Mouse (Mus musculus) frontal cortex, adult (tissue): ENCODE results near the gene 1700001K19Rik.
A peak's percentile ranks its signal among the peaks of the same experiment; 100 is the strongest.
"Not testable (repeated sequence)": the region's sequence is repeated elsewhere in the genome, so short reads cannot be mapped to it uniquely, and the experiment has no call there.

Experiments used
- ATAC-seq: cut with Nextera tagmentation; 2 replicates; pipeline ENCODE4 v1.9.2; 2017; ENCODE audit warnings: mild to moderate bottlenecking, moderate library complexity, mixed read lengths; ENCODE audit not compliant: low TSS enrichment

The 1700001K19Rik gene

DNA sequence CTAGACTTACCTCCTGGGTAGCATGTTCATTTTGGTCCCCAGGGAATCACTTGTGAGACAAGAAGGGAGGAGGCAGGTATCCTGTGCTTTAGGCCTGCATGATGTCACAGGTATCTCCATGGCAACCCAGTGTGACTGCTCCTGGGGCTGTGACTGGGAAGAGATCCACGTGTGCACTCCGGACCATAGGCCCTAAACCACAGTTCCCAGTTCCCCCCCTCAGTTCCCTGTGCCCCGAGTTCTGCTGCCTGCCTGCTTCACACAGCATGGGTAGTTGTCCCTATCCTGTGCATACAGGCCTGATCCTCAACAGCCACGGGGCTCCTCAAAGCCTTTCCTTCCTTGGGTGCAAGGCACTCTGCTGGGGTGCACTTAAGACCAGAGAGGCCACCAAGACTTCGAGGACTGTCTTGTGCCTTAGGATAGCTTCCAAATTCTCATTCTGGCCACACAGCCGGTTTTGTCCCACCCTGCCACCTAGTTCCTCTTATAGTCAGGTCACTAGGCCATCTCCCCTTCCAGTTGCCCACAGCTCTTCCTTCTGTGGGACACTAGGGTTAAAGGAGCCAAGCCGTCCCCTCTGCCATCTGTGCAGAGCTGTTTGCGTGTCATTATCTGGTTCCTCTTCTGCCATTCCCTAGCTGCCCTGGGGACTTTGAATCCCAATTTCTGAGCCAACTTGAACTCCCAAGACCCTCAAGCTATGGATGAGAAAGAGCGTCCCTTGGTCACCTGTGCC is at the start of gene 1700001K19Rik:
Gene 1700001K19Rik, minus strand, starts transcription at position 59 of the 739 bp plus-strand sequence.
- no peak for ATAC-seq

DNA sequence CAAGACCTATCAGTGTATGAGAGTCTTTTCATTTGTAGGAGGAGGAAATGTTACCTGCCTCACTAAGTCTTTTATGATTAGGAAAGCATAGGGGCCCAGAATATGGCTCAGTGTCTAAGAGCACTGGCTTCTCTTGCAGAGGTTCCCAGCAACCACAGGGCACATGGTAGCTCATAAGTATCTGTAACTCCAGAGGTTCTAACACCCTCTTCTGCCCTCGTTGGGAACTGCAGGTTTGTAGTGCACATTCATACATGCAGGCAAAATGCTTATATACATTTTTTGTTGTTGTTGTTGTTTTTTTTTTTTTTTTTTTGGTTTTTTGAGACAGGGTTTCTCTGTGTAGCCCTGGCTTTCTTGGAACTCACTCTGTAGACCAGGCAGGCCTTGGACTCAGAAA is 44.0 kb upstream of the 1700001K19Rik start:
- ATAC-seq, result no peak

DNA sequence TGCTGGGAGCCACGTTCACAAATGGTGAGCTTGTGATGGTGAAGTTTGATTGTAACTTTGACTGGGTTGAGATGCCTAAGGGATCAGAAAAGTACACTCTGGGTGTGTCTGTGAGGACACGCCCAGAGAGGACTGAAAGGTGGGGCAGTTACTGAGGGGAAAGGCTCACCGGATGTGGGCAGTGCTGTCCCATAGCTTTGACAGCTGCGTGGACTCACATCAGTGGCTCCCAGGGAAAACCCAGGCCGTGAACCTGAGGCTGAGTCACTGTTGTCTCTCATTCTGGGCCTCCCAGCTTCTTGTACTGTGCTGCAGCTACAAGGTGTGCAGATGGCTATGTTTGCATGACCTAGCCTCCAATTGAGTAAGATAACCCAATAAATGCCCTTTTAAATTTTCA is 43.1 kb upstream of the 1700001K19Rik start:
- no peak for ATAC-seq

DNA sequence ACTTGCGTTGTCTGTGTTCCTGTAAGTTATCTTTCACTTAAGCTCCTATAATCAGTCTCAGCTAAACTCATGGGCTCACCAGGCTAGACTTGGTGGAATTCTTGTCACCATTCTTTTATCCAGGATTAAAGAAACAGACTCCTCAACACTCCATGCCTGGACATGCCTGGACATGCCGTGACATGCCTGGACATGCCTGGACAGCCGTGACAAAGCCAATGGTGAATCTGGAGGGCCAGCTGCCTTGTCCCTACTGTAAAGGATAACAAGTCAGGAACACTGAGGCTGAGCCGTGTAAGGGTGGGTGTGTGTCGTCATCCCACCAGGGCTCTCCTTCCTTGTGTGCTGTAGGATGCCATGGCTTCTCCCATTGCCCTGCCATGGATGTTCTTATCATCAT is 42.6 kb upstream of the 1700001K19Rik start:
- ATAC-seq, result no peak

DNA sequence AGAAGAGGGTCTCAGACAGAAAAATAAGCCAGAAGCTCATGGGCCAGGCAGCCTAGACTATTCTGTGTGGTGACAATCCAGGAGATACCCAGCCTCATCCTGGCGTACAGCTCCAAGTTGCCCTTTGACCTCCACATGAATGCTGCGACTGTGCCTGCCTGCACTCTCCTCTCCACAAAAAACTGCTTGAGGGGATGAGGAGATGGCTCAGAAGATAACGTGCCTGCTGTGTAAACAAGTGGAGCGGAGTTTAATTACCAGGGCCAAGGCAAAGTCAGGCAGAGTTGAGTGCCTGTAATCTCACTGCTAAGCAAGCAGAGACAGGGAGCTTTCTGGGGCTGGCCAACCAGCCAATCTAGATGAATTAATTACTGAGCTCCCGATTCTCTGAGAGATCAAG is 33.6 kb upstream of the 1700001K19Rik start:
- ATAC-seq, result no peak

DNA sequence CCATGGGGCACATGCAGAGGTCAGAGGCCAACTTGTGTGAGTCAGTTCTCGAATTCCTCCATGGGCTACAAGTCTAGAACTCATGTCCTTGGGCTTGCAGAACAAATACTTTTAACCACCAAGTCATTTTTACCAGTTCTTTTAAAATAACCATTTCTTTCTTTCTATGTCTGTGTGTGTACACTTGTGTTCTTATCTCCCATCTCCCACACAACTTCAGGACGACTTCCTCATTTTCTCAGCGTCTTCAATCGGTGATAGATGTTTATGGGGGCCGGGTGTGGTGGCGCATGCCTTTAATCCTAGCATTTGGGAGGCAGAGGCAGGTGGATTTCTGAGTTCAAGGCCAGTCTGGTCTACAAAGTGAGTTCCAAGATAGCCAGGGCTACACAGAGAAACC is 31.8 kb upstream of the 1700001K19Rik start:
- no peak for ATAC-seq

DNA sequence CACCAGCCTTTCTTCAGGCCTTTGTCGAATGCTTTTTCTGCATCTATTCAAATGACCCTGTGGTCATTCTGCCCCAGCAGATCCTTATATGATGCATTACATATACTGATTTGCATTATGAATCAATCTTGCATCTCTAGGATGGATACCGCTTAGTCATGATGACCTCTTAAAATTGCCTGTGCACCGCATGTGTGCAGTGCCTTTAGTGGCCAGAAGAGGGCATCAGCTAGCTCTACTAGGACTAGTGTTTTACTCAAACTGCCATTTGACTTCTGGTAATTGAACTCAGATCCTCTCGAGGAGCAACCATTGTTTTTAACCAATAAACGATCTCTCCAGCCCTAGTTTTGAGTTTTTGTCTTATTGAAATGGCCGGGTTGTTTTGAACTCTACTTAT is 31.4 kb upstream of the 1700001K19Rik start:
- no peak for ATAC-seq

DNA sequence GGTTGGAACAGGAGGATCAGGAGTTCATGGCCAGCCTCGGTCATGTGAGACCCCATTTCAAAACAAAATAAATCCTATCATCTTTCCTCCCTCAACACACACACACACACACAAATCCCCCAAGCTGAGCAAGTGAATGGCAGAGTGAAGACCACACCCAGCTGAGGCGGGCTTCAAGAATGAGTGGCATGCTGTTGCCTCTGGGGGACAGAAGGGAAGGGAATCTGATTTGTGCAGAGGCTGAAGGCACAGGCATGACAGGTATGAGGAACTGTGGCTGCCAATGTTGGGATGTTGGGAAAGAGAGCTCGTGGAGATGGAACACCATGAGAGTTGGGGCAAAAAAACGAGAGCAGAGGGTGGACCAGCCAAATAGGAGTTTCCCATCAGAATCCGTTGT is 28.9 kb upstream of the 1700001K19Rik start:
- no peak for ATAC-seq

DNA sequence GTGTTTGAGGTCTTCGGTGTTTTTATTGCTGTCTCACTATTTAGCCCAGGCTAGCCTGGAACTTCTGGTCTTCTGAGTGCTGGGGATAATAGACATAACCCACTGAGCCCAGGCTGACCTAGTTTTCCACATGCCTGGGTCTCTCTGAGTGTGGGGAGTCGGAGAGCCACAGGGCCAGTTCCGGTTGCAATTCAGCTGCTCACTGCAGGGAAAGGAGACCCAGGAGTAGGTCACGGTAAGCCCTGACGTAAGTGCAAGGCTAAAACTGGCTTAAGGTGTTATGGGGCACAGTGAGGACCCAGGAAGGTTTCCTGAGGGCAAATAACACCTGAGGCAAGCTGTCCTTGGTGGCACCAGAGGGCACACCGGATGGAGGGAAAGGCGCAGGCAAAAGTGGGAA is 25.0 kb upstream of the 1700001K19Rik start:
- ATAC-seq, result no peak

DNA sequence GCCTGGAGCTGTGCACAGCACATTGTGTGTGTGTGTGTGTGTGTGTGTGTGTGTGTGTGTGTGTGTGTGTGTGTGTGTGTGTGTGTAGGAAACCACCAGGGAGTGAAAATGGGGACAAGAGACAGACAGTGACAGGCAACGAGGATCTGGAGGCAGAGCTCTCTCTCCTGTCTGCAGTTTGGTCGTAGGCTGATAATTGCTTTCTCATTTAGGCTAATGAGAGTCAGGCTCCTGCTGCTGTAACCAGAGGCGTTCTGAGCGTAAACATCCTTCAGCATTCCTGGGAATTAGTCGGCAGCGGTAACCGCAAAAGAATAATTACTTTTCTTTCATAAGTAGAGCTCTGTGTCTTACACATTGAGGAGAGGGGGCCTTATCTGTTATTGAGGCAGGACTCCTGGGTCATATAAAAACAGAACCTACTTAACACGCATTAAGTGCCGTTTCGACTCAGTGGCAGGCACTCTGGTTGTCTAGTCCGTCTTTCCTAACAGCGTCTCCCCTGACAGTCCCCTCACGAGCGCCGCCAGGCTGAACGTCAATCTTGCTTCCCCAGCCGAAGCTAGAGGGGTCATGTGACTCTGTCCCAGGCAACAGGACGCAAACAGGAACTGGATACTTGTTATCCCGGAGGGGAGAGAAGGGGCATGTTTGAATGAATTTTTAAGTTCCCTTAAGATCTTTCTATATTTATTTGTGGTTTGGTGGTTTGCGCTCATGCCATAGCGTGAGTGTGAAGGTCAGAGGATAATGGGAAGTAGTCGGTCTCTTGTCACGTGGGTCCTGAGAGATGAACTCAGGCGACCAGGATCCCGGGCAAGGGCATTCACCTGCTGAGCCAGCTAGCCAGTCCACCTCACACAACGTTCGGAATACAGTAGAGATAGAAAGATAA is 24.2 kb upstream of the 1700001K19Rik start:
- peak; percentile 38; the same call in 1 of the 2 replicates for ATAC-seq

DNA sequence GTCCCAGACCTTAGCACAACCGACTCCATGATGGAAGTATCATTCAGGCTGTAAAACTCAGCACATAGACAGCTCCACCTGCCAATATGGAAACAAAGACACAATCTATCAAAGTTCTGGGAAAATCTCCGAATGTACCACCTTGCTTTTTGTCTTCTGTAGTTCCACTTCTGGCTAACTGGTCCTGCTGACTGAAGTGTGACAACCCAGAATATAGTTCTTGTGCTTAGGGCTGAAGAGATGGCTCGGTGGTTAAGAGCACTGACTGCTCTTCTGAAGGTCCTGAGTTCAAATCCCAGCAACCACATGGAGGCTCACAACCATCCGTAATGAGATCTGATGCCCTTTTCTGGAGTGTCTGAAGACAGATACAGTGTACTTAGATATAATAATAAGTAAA is 23.0 kb upstream of the 1700001K19Rik start:
- not testable (repeated sequence) for ATAC-seq

DNA sequence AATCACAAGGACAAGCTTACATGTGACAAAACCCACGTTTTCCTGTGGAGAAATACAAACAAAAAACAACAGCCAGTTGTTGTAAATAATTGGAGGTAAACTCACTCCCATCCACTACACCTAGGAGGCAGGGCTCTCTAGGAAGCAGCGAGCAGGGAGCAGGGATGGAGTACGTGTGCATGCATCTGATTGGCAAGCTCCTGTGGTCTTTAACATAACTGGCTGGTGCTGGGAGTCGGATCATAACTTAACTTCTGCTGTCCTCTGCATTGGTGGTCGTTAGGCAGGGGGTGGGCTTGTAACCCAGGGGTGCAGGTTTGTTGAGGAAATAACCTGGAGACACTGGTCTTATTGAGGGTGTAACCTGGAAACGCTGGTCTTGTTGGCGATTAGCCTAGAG is 21.3 kb upstream of the 1700001K19Rik start:
- no peak for ATAC-seq

DNA sequence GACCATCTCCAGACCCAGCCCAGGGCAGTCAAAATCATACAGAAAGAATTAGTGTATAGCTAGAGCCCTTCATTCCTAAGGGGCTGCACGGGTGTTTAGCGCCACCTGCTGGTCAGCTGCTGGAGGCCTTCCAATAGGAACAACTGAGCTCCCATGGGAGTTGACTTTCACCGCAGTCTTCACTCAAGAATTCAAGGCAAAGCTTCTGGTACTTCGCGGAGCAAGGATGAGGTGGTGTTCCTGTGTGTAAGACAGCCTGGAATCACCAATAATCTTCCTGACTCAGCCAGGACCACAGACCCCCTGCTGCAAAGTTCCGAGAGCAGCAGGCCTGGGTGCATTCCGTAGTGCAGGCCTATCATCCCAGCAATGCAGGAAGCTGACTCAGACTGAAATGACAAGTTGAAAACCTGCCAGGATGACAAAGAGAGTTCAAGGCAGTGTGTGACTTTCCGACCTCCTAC is 20.6 kb upstream of the 1700001K19Rik start:
- ATAC-seq, result peak; percentile 84; the same call in 1 of the 2 replicates

DNA sequence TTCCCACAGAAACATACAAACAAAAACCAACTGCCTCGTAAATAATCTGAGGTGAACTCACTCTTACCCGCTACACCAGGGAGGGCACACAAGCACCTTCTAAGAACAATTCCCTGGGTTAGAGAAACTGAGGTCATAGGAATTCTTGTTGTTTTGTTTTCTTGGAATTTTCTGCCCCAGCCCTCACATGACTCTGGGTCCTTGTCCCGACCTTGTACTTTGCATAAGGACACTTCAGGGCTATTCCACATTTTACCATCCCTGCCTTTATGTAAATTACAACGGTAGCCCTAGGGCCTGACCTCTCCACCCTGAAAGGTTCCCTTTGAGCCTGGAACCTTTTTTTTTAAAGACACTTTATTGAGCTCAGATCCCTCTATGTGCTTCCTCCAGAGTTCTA is 20.1 kb upstream of the 1700001K19Rik start, which contains the start of gene Hsp90aa1:
Gene Hsp90aa1, minus strand, starts transcription at position 173 of the 400 bp plus-strand sequence.
- ATAC-seq, result no peak

DNA sequence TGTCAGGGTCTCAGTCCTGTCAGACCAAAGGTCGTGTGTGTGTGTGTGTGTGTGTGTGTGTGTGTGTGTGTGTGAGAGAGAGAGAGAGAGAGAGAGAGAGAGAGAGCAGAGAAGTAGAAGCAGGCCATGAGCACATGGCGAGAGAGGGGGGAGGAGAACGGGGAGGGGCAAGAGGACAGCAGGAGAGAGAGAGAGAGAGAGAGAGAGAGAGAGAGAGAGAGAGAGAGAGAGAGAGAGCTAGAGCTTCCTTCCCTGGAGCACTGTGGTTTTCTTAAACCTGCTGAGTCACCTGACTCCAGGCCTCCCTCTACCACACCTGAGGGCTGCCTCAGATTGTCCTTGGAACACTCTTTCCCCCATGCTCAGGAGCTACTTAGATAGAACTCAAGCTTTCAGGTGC is 18.9 kb upstream of the 1700001K19Rik start:
- ATAC-seq, result not testable (repeated sequence)

DNA sequence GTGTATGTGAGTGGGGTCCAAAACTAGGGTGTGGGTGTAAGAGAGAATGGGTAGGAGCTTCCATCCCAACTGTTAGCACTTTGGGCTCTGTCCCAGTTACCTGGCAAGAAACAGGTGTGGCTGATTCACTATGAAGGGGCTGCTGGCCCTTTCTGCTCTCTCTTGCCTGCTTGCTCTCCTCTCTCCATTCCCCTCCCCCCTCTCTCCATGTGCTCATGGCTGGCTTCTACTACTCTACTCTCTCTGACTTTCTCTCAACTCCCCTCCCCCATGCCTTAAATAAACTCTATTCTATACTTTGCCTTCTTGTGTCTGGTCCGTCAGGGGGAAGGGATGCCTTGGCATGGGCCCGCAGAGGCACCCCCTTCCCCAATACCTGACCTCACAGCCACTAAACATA is 18.3 kb upstream of the 1700001K19Rik start:
- no peak for ATAC-seq

DNA sequence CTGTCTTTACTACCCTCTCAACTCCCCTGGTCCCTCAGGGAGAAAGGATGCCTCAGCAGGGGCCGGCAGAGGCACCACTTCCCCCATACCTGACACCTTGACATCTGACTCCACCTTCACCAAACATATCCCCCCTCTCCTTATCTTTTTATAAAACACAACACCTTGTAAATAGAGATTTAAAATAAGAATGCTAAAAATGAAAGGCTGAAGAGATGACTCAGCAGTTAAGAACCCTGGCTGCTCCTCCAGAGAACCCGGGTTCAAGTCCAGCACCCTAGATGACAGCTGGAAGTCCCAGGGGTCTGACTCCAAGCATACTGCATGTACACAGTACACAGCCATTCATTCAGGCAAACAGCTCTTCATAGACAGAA is 16.7 kb upstream of the 1700001K19Rik start:
- no peak for ATAC-seq

DNA sequence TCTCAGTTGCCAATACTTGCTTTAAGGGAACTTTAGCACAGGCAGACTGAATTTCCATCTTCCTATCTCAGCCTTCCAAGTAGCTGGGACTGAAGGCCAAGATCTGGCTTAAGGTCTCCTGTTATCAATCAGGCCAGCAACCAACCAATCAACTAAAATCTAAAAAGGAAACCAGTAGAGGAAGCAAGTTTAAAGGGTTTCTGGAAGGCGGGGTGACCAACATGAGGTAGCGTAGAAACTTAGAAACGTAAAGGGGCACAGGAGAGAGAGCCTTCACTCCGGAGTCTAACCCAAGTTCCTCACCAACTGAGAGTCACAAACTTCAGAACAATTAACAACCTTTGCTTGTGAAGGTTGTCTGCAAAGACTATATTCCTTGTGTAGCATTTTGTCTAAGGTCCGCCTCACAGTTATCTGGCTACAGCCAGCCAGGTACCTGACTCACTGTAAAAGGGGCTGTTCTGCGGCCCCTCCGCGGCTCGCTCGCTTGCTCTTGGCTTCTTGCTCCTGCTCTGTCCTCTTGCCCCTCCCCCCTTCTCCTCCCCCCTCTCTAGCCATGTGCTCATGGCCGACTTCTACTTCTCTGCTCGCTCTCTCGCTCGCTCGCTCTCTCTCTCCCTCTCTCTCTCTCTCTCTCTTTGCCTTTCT is 16.2 kb upstream of the 1700001K19Rik start:
- no peak for ATAC-seq

DNA sequence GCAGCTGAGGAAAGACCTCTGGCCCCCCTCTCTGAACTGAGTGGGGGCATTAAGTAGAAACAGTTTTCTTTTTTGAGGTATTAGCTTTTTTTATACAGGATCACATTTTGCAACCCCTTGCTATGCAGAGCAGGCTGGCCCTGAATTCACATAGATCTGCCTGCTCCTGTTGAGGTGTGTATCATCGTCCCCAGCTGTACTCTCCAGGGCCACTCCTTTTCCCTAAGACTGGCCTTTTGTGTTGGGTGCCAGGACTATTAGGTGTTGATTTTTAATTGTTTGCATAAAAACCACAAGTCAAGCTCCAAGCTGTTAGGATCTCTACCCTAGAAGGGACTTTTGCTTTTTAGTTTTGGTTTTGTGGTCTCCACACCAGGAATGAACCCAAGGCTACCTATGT is 15.7 kb upstream of the 1700001K19Rik start:
- ATAC-seq, result no peak

DNA sequence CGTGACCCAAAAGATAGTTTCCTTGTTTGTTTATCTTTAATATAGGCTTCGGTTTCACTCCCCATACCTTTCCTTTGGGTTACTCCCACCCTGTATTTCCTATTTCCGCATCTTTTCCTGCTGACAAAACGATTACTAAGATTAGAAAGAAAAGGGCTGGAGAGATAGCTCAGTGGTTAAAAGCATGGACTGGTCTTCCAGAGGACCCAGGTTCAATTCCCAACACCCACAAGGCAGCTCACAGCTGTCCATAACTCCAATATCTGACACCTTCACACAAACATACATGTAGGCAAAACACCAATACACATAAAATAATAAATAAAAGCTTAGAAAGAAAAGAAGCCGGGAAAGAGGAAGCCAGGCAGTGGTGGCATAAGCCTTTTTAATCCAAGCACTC is 15.0 kb upstream of the 1700001K19Rik start:
- ATAC-seq, result no peak

DNA sequence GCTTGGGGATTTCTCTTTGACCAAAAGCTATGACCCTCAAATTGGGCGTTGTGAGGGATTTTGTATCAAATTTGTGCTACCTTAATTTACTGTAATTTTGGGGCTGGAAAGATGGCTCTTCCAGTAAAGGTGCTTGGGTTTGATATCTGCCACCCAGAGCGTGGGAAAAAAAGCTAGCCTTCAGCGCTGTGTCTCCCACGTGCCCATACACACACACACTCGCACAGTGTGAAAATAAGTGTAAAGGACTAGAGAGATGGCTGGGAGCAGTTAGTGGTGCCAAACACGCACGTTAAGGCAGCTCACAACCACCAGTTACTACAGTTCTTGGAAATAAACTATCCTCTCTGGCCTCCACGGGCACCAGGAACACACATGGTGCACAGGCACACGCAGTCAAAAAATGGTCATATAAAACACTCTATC is 14.6 kb upstream of the 1700001K19Rik start:
- ATAC-seq, result 0 out of 2 replicates have a peak, but pooled peaks have one; percentile 3
